Mouse (Mus musculus) C2C12 (cell line): ENCODE measurements around the gene Cel. TPM values are rescaled to one million over a fixed set of nuclear protein-coding genes. Genes with fewer than 3 reads are reported as not detected.

ENCODE experiments used
- H3K27me3 ChIP-seq: one replicate; pipeline ENCODE4 v1.6.1; 2011; ENCODE audit not compliant: control insufficient read depth, insufficient read depth, insufficient read length
- H3K36me3 ChIP-seq: one replicate; pipeline ENCODE4 v1.6.1; 2011; ENCODE audit not compliant: control insufficient read depth, insufficient read depth
- H3K4me3 ChIP-seq: one replicate; pipeline ENCODE4 v1.5.1; 2011; ENCODE audit warnings: mild to moderate bottlenecking, control low read depth; ENCODE audit not compliant: poor library complexity, insufficient read depth, severe bottlenecking
- H3K79me2 ChIP-seq: one replicate; pipeline ENCODE4 v1.6.1; 2011; ENCODE audit not compliant: control insufficient read depth, insufficient read depth
- H3K79me3 ChIP-seq: one replicate; pipeline ENCODE4 v1.6.1; 2011; ENCODE audit warnings: low read depth, control low read depth
- H3ac ChIP-seq: one replicate; pipeline ENCODE3; 2011; ENCODE audit warnings: low read depth; ENCODE audit not compliant: control insufficient read depth, insufficient read length
- CEBPB ChIP-seq: IDR thresholded peaks from one replicate; pipeline ENCODE4 v1.6.1; 2011; ENCODE audit warnings: low read depth, mild to moderate bottlenecking, control low read depth, moderate library complexity
- CTCF ChIP-seq: IDR thresholded peaks from one replicate; pipeline ENCODE4 v1.5.1; 2011; ENCODE audit not compliant: control insufficient read depth, insufficient read depth, insufficient read length
- FOSL1 ChIP-seq: IDR thresholded peaks from one replicate; pipeline ENCODE4 v1.8.0; 2011; ENCODE audit warnings: mild to moderate bottlenecking, low read length; ENCODE audit not compliant: poor library complexity, insufficient read depth, severe bottlenecking
- MAX ChIP-seq: IDR thresholded peaks from one replicate; pipeline ENCODE4 v1.6.1; 2011; ENCODE audit warnings: mild to moderate bottlenecking, control low read depth
- MYOD1 ChIP-seq: IDR thresholded peaks from one replicate; pipeline ENCODE4 v1.6.1; 2011; ENCODE audit warnings: low read depth; ENCODE audit not compliant: control insufficient read depth, insufficient read length
- MYOG ChIP-seq: IDR thresholded peaks from one replicate; pipeline ENCODE4 v1.6.1; 2011; ENCODE audit not compliant: control insufficient read depth, insufficient read length; ENCODE audit errors: extremely low read depth
- USF1 ChIP-seq: IDR thresholded peaks from one replicate; pipeline ENCODE4 v1.6.1; 2011; ENCODE audit warnings: low read depth, mild to moderate bottlenecking, control low read depth, moderate library complexity
- microRNA-seq: library from miRNA; unstranded; fragments of <30 nt; microRNA quantifications from one replicate; pipeline ENCODE4, GENCODE M21; 2019; ENCODE audit warnings: borderline microRNAs expressed
- polyA plus RNA-seq: library from polyadenylated mRNA; unstranded; fragments of >200 nt; fragmentation: generic; extraction: Trizol; gene quantifications from one replicate; pipeline ENCODE4 v1.2.1, GENCODE M21; 2012; ENCODE audit warnings: missing spikeins

Cel gene
- polyA plus RNA-seq, 1 experiment, result not detected

DNA sequence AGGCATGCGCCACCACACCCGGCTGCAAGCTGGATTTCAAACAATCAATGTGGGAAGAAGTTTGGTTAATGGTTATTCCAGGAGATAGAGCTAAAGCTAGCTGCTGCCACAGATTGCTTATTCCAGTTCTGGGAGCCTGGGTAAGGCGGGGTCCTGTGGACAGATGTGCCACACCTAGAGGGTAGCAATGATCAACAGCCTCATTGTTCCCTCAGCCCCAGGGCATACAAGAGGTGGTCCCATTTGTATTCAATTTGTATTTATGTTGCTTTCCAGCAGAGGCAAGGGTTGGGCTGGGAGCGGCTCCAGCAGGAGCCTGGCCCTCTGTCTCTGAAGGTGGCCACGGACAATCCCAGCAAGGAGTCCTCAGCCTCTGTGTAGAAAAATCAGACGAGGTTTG is 56.9 kb downstream of the Cel start:
- Histone ChIP-seq H3K36me3 (no peaks in the 10 kb centered on the region), H3K27me3 (peaks cover 30% of the 10 kb centered on the region), H3ac (no peak overlapping the region), H3K79me3 (no peaks in the 10 kb centered on the region), H3K4me3 (no peak overlapping the region), H3K79me2 (no peaks in the 10 kb centered on the region)
- TF ChIP-seq MAX, result no peak

DNA sequence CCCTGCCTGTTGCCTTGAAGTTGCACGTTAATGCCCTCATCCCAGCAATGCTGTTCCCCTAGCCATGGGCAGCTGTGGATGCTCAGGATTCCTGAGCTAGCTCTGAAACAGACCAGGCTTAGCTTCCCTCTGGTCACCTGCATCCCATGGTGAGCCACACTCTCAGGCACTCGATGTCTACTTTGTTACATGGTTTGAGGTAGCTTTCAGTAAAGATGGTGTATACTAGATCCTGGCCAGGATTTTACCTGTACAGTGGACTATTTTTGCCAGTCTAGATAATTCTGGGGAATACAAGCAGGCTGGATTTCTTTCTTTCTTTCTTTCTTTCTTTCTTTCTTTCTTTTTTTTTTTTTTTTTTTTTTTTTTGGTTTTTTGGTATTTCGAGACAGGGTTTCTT is 57.4 kb downstream of the Cel start, which contains the start of gene Gm10134:
Gene Gm10134, plus strand, starts transcription at position 301 of the 400 bp plus-strand sequence.
- Histone ChIP-seq H3K79me3 (no peaks in the 10 kb centered on the region), H3K27me3 (peaks cover 27% of the 10 kb centered on the region), H3K79me2 (no peaks in the 10 kb centered on the region), H3ac (no peak within 1 kb of the TSS), H3K36me3 (no peaks in the 10 kb centered on the region), H3K4me3 (no peak within 1 kb of the TSS)
- TF ChIP-seq MYOG (no peak), CEBPB (no peak), MAX (no peak), MYOD1 (no peak), FOSL1 (no peak), CTCF (no peak), USF1 (no peak)

Small RNAs within 50 kb of the gene (microRNA-seq; reads per million reads assigned to microRNA genes)
- not detected for gene Gm22824

Other genes with a start within 250 kb of the Cel start
- gene Ppp1r26, start 116.6 kb downstream of the Cel start, polyA plus RNA-seq, result 0.01 TPM
- 0.68 TPM for gene 1700007K13Rik, start 97.1 kb downstream of the Cel start, polyA plus RNA-seq
- gene Mrps2, start 95.3 kb downstream of the Cel start, polyA plus RNA-seq, result 30.4 TPM
- not detected for gene Gbgt1, start 66.5 kb downstream of the Cel start, polyA plus RNA-seq
- not detected for gene Gm10134, start 57.3 kb downstream of the Cel start, polyA plus RNA-seq
- 10.5 TPM for gene Ralgds, start 50.3 kb downstream of the Cel start, polyA plus RNA-seq
- gene Gtf3c5, start 20.3 kb upstream of the Cel start, polyA plus RNA-seq, result 28.1 TPM
- gene Gfi1b, start 58.6 kb upstream of the Cel start, polyA plus RNA-seq, result not detected
- 6.9 TPM for gene Tsc1, start 77.8 kb upstream of the Cel start, polyA plus RNA-seq
- gene Spaca9, start 136.3 kb upstream of the Cel start, polyA plus RNA-seq, result 0.96 TPM
- 0.04 TPM for gene Ak8, start 136.8 kb upstream of the Cel start, polyA plus RNA-seq